Mouse (Mus musculus) neural tube, embryonic 13.5 days (tissue): ENCODE data around the gene A830005F24Rik. TPM values are rescaled to one million over a fixed set of nuclear protein-coding genes. Genes with fewer than 3 reads are reported as not detected.

Experiments
- ATAC-seq: fragments of 200-750 bp; cut with Nextera tagmentation; 2 replicates; pipeline ENCODE4 v1.8.0; 2017; ENCODE audit warnings: low read depth, mild to moderate bottlenecking, moderate TSS enrichment, moderate library complexity
- H3K27ac ChIP-seq: fragments of 300-500 bp; sonication (generic); replicated peaks from 2 replicates; pipeline ENCODE4 v1.5.1; 2015; ENCODE audit warnings: moderate library complexity, mild to moderate bottlenecking, inconsistent platforms
- H3K27me3 ChIP-seq: fragments of 300-500 bp; sonication (generic); 2 replicates; pipeline ENCODE4 v1.6.1; 2015; ENCODE audit warnings: mild to moderate bottlenecking, inconsistent platforms
- H3K36me3 ChIP-seq: fragments of 300-500 bp; sonication (generic); 2 replicates; pipeline ENCODE4 v1.6.1; 2015; ENCODE audit warnings: mild to moderate bottlenecking, inconsistent platforms
- H3K4me1 ChIP-seq: fragments of 300-500 bp; sonication (generic); replicated peaks from 2 replicates; pipeline ENCODE4 v1.6.1; 2015; ENCODE audit warnings: inconsistent platforms
- H3K4me2 ChIP-seq: fragments of 300-500 bp; sonication (generic); 2 replicates; pipeline ENCODE4 v1.6.1; 2015; ENCODE audit warnings: inconsistent platforms, mild to moderate bottlenecking, moderate library complexity
- H3K4me3 ChIP-seq: fragments of 300-500 bp; sonication (generic); 2 replicates; pipeline ENCODE4 v1.5.1; 2015; ENCODE audit warnings: mild to moderate bottlenecking, inconsistent platforms
- H3K9ac ChIP-seq: fragments of 300-500 bp; sonication (generic); 2 replicates; pipeline ENCODE4 v1.6.1; 2015; ENCODE audit warnings: moderate library complexity, mild to moderate bottlenecking, inconsistent platforms
- H3K9me3 ChIP-seq: fragments of 300-500 bp; sonication (generic); 2 replicates; pipeline ENCODE4 v1.6.1; 2016; ENCODE audit warnings: inconsistent platforms
- WGBS: fragments of 180-500 bp; shearing (Covaris S2); methylation state at CpG from one replicate; pipeline ENCODE4 v1.1.7; 2015; 5-methylcytosine and 5-hydroxymethylcytosine counted together
- polyA plus RNA-seq: library from polyadenylated mRNA; unstranded; fragments of >200 nt; fragmentation: Nextera tagmentation; extraction: Ambion mirVana; gene quantifications from 2 replicates; pipeline ENCODE4 v1.2.1, GENCODE M21; 2015

The A830005F24Rik gene
- polyA plus RNA-seq = 4.0 and 4.8 TPM in 2 replicates

DNA sequence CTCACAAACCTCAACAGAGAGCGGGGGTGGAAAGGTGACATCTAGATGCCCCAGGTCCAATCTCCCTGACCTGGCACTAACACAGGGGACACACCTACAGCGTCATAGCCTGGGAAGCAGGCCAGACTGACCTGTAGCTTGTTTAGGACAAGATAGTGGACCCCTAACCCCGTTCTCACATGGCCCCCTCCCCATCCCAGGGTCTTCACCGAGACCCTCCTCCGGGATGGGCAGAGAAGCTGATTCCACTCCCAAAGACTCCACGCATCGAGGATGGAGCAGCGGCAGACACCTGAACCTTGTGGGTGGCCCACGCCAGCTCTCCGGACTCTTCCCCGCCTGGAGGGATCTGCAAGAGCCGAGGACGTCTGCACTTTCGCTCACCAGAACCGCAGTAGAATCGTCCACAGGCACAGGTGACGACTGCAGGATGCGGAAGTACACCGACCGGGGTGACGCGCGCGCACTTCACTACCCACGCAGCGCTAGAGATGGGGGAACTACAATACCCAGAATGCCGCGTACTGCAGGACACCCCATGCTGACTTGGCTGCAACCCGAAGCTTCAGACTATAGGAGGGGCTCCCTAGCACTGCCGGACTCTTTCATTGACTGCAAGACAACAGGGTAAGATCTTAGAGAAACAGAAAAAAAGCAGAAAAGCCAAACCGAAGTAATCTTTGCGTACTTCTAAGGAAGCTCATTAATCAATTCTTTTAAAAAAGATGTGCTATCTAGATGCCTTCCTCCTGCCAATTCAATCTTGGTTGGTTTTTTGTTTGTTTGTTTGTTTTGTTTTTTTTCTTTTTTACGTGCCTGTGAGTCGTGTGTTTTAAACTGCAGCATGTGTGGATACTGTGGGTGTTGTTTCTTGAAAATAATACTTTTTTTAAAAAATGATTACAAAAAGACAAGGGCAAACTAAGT, at the start of gene A830005F24Rik, which contains the start of gene Zfp169:
Gene A830005F24Rik, plus strand, starts transcription at position 568 of the 927 bp plus-strand sequence.
Gene Zfp169, minus strand, starts transcription at position 449 of the 927 bp plus-strand sequence.
- no peaks in the 10 kb centered on the region for H3K27me3 ChIP-seq
- H3K4me2 ChIP-seq = peak within 1 kb of the TSS; percentile 94
- peak; percentile 99 for ATAC-seq
- no peaks in the 10 kb centered on the region; the same call in 1 of the 2 replicates for H3K9me3 ChIP-seq
- peak within 1 kb of the TSS; percentile 89 for H3K4me3 ChIP-seq
- H3K27ac ChIP-seq = 0 out of 2 replicates have a peak within 1 kb of the TSS, but pooled peaks have one; percentile 49
- 2% methylated on average over 34 of the region's 34 CpGs for WGBS
- peaks cover 18% of the 10 kb centered on the region for H3K4me1 ChIP-seq
- H3K9ac ChIP-seq = peak within 1 kb of the TSS; percentile 92
- H3K36me3 ChIP-seq = no peaks in the 10 kb centered on the region

DNA sequence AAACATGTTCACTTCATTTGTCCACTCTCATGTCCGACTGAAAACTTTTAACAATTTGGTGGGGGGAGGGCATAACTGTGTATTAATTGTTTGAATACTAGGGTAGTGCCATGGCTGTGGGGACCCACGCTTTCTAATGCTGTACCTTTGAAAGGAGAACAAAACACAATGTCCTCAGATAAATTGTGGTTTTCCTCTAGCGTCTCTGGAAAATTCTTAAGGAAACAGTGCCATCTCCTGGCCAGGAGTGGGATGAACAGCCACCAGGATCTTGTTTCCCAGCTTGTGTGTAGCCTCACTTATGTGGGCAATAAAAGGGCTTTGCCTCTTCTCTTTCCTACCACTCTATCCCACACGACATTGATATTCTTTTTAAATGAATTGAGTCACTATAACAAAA, 49.2 kb upstream of the A830005F24Rik start:
- ATAC-seq = peak; percentile 63
- no peak overlapping the region for H3K4me3 ChIP-seq
- H3K9me3 ChIP-seq = no peaks in the 10 kb centered on the region
- no peak overlapping the region for H3K4me2 ChIP-seq
- no peak overlapping the region for H3K9ac ChIP-seq
- H3K4me1 ChIP-seq = peaks cover 31% of the 10 kb centered on the region
- no peaks in the 10 kb centered on the region for H3K27me3 ChIP-seq
- H3K36me3 ChIP-seq = no peaks in the 10 kb centered on the region
- H3K27ac ChIP-seq = peak overlapping the region; percentile 38; the same call in 1 of the 2 replicates
- WGBS = 9% methylated on average over 4 of the region's 4 CpGs

DNA sequence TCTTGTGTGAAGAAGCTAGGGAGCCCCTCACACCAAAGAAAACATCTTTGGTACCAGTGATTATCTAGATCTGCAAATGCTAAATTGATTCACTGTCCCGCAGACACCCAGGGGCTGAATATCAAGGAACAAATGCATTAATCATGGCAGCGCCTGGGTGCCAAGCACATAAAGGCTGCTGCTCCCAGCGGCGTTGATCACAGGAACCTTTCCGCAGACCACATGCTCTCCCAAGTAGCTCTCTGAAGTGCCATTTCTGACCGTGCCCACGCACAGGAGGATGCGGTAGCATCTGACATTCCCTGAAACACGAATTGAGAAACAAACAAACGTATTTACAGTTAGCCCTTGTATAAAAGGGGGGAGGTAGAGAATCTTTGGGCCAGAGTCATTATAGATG, 47.2 kb upstream of the A830005F24Rik start:
- WGBS = 19% methylated on average over 10 of the region's 10 CpGs
- peak overlapping the region; percentile 47; the same call in 1 of the 2 replicates for H3K9ac ChIP-seq
- peak overlapping the region; percentile 81 for H3K27ac ChIP-seq
- no peaks in the 10 kb centered on the region for H3K9me3 ChIP-seq
- H3K27me3 ChIP-seq = no peaks in the 10 kb centered on the region
- no peaks in the 10 kb centered on the region for H3K36me3 ChIP-seq
- H3K4me3 ChIP-seq = no peak overlapping the region
- peaks cover 31% of the 10 kb centered on the region for H3K4me1 ChIP-seq
- peak overlapping the region; percentile 25; the same call in 1 of the 2 replicates for H3K4me2 ChIP-seq
- ATAC-seq = no peak; the same call in 1 of the 2 replicates

DNA sequence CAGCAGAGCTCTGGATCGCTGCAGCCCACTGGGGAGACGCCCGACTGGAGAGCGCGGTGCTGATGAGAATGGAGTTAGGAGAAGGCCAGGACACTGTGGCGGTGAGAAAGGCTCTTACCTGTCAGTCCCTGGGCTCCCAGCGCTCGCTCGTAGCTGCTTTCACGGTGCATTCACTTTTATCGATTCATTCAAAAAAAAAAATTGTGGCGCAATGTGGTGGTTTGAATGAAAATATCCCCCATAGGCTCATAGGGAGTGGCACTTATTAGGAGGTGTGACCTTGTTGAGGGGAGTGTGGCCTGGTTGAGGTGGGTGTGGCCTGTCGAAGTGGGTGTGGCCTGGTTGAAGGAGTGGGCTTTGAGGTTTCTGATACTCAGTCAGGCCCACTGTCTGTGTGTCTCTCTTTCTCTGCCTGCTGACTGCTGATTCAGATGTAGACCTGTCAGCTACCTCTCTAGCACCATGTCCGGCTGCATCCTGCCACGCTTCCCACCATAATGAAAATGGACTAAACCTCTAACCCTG, 44.7 kb upstream of the A830005F24Rik start:
- Histone ChIP-seq H3K9ac (no peak overlapping the region), H3K9me3 (no peaks in the 10 kb centered on the region), H3K27ac (no peak overlapping the region), H3K36me3 (no peaks in the 10 kb centered on the region), H3K4me2 (no peak overlapping the region), H3K27me3 (no peaks in the 10 kb centered on the region), H3K4me3 (no peak overlapping the region), H3K4me1 (peaks cover 31% of the 10 kb centered on the region)
- ATAC-seq = no peak
- 68% methylated on average over 15 of the region's 15 CpGs for WGBS

DNA sequence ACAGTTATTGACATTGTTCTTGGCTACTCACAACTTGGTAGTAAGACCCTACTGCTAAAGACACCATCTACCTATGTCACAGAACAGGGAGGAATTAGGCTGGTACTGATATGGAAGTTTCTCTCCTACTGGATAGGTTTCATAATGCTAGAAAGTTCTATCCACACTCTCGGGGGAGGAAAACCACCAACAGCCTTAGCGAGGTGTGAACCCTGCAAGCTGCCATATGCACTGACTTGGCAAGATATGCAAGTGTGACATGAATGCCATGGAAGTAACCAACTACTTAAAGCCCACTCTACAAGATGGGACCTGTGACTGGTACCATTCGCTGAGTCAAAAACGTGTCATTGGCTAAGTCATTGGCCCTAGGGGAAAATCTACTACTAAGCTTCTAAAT, 29.8 kb upstream of the A830005F24Rik start:
- WGBS = 93% methylated on average over 4 of the region's 4 CpGs
- ATAC-seq = no peak

DNA sequence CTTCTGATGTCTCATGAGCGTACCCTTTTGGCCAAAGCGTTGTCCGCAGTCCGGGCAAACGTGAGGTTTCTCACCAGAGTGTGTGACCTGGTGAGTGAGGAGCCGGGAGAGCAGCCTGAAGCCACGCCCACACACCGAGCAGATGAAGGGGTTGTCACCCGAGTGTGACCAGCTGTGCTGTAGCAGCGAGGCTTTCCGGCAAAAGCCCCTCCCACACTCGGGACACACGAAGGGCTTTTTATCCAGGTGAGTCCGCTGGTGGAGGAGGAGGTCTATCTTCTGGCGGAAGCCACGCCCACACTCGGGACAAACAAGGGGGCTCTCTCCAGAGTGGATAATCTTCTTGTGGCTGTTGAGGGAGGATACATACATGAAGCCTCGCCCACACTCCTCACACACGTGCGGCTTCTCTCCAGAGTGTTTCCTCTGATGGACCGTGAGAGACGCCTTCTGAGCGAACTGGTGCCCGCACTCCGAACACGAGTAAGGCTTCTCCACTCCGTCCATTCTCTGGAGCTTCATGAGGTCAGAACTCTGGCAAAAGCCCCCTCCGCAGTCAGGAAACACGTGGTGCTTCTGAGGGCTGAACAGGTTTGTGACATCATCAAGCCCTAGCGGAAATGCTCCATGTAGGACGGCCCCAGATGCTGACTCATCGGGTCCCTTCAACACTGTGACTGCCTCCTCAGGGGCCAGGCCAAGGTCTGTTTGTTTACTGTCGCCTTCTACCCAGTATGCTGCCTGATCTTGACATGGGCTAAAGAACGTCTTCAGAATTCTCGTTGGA, 22.8 kb upstream of the A830005F24Rik start:
- peaks cover 5% of the 10 kb centered on the region; the same call in 1 of the 2 replicates for H3K9me3 ChIP-seq
- no peak overlapping the region for H3K9ac ChIP-seq
- WGBS = 92% methylated on average over 35 of the region's 35 CpGs
- ATAC-seq = no peak
- H3K4me2 ChIP-seq = no peak overlapping the region
- H3K27me3 ChIP-seq = no peaks in the 10 kb centered on the region
- no peak overlapping the region for H3K4me3 ChIP-seq
- no peak overlapping the region for H3K27ac ChIP-seq
- H3K4me1 ChIP-seq = no peaks in the 10 kb centered on the region
- H3K36me3 ChIP-seq = peaks cover 75% of the 10 kb centered on the region

More for the DNA sequence above, 29.8 kb upstream of the A830005F24Rik start:
- no peak overlapping the region for H3K4me3 ChIP-seq
- no peak overlapping the region for H3K27ac ChIP-seq
- H3K4me2 ChIP-seq = no peak overlapping the region
- no peaks in the 10 kb centered on the region for H3K9me3 ChIP-seq
- peaks cover 35% of the 10 kb centered on the region for H3K36me3 ChIP-seq
- H3K4me1 ChIP-seq = no peaks in the 10 kb centered on the region
- H3K27me3 ChIP-seq = no peaks in the 10 kb centered on the region
- H3K9ac ChIP-seq = no peak overlapping the region

DNA sequence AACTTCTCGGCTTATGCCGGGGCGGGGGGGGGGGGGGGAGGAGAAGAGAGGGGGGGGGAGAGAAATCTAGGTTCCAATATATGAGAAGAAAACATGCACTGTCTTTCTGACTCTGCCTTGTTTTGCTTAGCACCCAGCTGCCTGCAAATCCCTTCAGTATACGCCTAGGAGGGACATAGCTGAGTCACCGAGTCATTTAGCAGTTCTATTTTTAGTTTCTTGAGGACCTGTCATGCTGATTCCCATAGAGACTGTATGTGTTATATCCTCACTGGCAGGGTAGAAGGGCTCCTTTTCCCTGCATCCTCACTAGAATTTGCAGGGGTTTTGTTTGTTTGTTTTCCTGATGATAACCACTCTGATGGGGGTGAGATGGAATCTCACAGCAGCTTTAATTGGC, 20.2 kb upstream of the A830005F24Rik start:
- Histone ChIP-seq H3K36me3 (peaks cover 69% of the 10 kb centered on the region), H3K9me3 (peaks cover 8% of the 10 kb centered on the region; the same call in 1 of the 2 replicates)
- WGBS = 84% methylated on average over 4 of the region's 5 CpGs

DNA sequence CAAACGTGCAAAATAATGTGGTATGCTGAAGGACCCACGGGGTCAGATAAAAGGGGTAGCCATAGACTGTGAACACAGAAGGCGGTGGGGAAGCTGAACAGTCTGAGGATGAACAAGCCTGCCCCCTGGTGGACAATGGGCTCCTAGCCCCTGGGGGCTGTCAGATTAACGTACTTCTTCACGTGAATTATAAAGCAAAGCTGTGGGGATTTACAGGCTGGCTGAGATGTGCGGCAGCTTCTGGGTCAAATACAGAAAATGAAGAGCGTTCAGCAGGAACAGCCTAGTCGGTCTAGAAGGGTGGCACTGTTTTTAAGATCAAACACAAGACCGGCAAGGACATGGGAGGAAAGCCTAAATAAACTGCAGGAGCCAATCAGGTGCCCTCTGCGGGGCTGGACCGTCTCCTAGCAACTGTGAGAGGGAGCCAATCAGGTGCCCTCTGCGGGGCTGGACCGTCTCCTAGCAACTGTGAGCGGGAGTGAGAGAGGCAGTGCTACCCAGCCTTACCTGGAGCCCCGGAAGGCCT, 15.6 kb upstream of the A830005F24Rik start:
- peak overlapping the region; percentile 31 for H3K4me3 ChIP-seq
- ATAC-seq = peak; percentile 100
- 7% methylated on average over 15 of the region's 15 CpGs for WGBS
- H3K27ac ChIP-seq = no peak overlapping the region
- peaks cover 17% of the 10 kb centered on the region for H3K4me1 ChIP-seq
- no peak overlapping the region for H3K9ac ChIP-seq
- H3K27me3 ChIP-seq = no peaks in the 10 kb centered on the region
- peak overlapping the region; percentile 47 for H3K4me2 ChIP-seq
- H3K9me3 ChIP-seq = peaks cover 4% of the 10 kb centered on the region; the same call in 1 of the 2 replicates
- peaks cover 32% of the 10 kb centered on the region for H3K36me3 ChIP-seq

More for the DNA sequence above, 20.2 kb upstream of the A830005F24Rik start:
- Histone ChIP-seq H3K9ac (no peak overlapping the region), H3K4me2 (no peak overlapping the region), H3K27me3 (no peaks in the 10 kb centered on the region), H3K4me1 (peaks cover 10% of the 10 kb centered on the region), H3K4me3 (no peak overlapping the region), H3K27ac (no peak overlapping the region)
- ATAC-seq = no peak

DNA sequence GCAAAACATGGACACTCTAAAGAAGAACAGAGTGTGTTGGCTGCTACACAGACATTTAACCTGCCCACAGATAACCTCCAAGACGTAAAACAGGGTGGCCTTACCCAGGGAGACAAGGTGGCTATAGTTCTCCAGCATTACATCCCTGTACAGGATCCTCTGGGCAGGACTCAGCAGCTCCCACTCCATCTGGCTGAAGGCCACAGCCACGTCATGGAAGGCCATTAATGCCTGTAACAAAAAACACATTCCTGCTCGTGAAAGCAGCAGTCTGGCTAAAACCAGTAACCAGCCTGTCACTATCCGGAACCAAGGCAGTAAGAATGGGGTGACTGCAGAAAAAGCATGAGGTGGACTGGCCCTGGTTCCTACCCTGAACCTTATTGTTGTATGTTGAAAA, 14.7 kb upstream of the A830005F24Rik start:
- H3K4me1 ChIP-seq = peaks cover 17% of the 10 kb centered on the region
- no peak overlapping the region for H3K9ac ChIP-seq
- H3K27me3 ChIP-seq = no peaks in the 10 kb centered on the region
- 64% methylated on average over 4 of the region's 4 CpGs for WGBS
- peaks cover 36% of the 10 kb centered on the region for H3K36me3 ChIP-seq
- H3K4me3 ChIP-seq = no peak overlapping the region
- ATAC-seq = 0 out of 2 replicates have a peak, but pooled peaks have one; percentile 2
- H3K9me3 ChIP-seq = peaks cover 4% of the 10 kb centered on the region; the same call in 1 of the 2 replicates
- no peak overlapping the region for H3K27ac ChIP-seq
- no peak overlapping the region for H3K4me2 ChIP-seq

DNA sequence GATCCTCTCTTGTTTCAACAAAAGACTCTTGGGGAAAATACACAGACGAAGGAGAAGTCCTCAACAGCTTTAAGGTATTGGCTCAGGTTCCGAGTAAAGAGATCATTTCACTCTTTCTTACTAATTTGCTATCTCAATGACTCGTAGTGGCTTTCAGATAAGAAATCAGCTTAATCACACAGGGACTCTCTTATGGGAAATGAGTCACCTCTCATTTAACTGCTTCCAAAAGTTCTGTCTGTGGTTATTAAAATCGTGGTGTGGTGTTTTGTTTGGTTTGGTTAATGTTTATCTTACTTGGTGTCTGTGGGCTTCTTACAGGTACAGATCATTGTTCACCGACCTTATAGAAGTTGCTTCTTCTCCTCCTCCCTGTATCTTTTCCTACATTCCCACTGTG, 10.9 kb upstream of the A830005F24Rik start:
- no peaks in the 10 kb centered on the region for H3K27me3 ChIP-seq
- H3K36me3 ChIP-seq = peaks cover 42% of the 10 kb centered on the region
- ATAC-seq = no peak
- no peaks in the 10 kb centered on the region for H3K9me3 ChIP-seq
- H3K4me3 ChIP-seq = no peak overlapping the region
- H3K4me2 ChIP-seq = no peak overlapping the region
- H3K9ac ChIP-seq = no peak overlapping the region
- 91% methylated on average over 5 of the region's 5 CpGs for WGBS
- no peak overlapping the region for H3K27ac ChIP-seq
- peaks cover 15% of the 10 kb centered on the region for H3K4me1 ChIP-seq

DNA sequence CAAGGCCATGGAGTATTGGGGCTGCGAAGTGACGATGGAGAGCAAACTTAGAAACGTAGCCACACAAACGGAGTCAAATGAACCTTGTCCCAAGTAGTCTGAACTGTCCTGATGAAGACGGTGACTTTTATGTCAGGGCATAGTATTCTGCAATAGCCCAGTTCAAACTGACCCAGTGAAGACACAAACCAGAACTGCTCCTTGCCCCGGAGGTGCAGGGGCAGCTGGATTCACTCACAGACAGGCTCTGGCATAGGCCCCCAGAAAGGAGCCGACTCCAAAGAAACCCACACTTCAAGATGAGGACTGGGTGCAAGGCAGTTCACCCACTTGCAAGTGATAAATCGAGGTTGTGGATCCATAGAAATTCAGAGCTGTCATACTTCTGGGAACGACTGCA, 4.7 kb upstream of the A830005F24Rik start:
- H3K27me3 ChIP-seq = no peaks in the 10 kb centered on the region
- H3K4me1 ChIP-seq = peaks cover 14% of the 10 kb centered on the region
- no peak overlapping the region for H3K9ac ChIP-seq
- H3K36me3 ChIP-seq = peaks cover 25% of the 10 kb centered on the region
- H3K4me3 ChIP-seq = no peak overlapping the region
- H3K9me3 ChIP-seq = no peaks in the 10 kb centered on the region
- no peak overlapping the region for H3K27ac ChIP-seq
- no peak overlapping the region for H3K4me2 ChIP-seq
- no peak for ATAC-seq
- 94% methylated on average over 9 of the region's 9 CpGs for WGBS
